Mouse (Mus musculus): Measurements from ENCODE around the gene Bcl10. TPM values are rescaled to one million over a fixed set of nuclear protein-coding genes. Genes with fewer than 3 reads are reported as not detected.

The Bcl10 gene
- 20.4 TPM for polyA plus RNA-seq (2014; fragmentation: Illumina TruSeq; extraction: RNeasy Lipid Tissue Mini Kit (QIAGEN cat#74804); ENCODE audit: low read depth, low replicate concordance)

GRCm38 (mm10) chr3:145922019-145922854 is at the start of gene Bcl10:
Gene Bcl10 (plus strand): TSS chr3:145922804.

GRCm38 (mm10) chr3:145937505-145938404 is 15.2 kb downstream of the Bcl10 start, which contains the start of gene 2410004B18Rik:
Gene 2410004B18Rik (plus strand): TSS chr3:145938014.

Other genes with a start within 250 kb of the Bcl10 start
- gene Ddah1, start 164.1 kb upstream of the Bcl10 start, polyA plus RNA-seq (2014; fragmentation: Illumina TruSeq; extraction: RNeasy Lipid Tissue Mini Kit (QIAGEN cat#74804); ENCODE audit: low read depth, low replicate concordance) = 1.7 TPM
- 40.1 TPM for gene 2410004B18Rik, start 15.2 kb downstream of the Bcl10 start, polyA plus RNA-seq (2014; fragmentation: Illumina TruSeq; extraction: RNeasy Lipid Tissue Mini Kit (QIAGEN cat#74804); ENCODE audit: low read depth, low replicate concordance)
- gene Syde2, start 65.1 kb downstream of the Bcl10 start, polyA plus RNA-seq (2014; fragmentation: Illumina TruSeq; extraction: RNeasy Lipid Tissue Mini Kit (QIAGEN cat#74804); ENCODE audit: low read depth, low replicate concordance) = 4.8 TPM
- not detected for gene Wdr63, start 185.3 kb downstream of the Bcl10 start, polyA plus RNA-seq (2014; fragmentation: Illumina TruSeq; extraction: RNeasy Lipid Tissue Mini Kit (QIAGEN cat#74804); ENCODE audit: low read depth, low replicate concordance)
- not detected for gene Mcoln3, start 194.6 kb downstream of the Bcl10 start, polyA plus RNA-seq (2014; fragmentation: Illumina TruSeq; extraction: RNeasy Lipid Tissue Mini Kit (QIAGEN cat#74804); ENCODE audit: low read depth, low replicate concordance)
- not detected for gene Mcoln2, start 227.0 kb downstream of the Bcl10 start, polyA plus RNA-seq (2014; fragmentation: Illumina TruSeq; extraction: RNeasy Lipid Tissue Mini Kit (QIAGEN cat#74804); ENCODE audit: low read depth, low replicate concordance)